Mouse (Mus musculus): Measurements from ENCODE around the gene Foxa2.

The Foxa2 gene

GRCm38 (mm10) chr2:147998206-147998966 lies 48.4 kb downstream of the Foxa2 start:
- DNase-seq, result no peak

GRCm38 (mm10) chr2:147996781-147997180 lies 50.0 kb downstream of the Foxa2 start:
- no peak for DNase-seq

DNA sequence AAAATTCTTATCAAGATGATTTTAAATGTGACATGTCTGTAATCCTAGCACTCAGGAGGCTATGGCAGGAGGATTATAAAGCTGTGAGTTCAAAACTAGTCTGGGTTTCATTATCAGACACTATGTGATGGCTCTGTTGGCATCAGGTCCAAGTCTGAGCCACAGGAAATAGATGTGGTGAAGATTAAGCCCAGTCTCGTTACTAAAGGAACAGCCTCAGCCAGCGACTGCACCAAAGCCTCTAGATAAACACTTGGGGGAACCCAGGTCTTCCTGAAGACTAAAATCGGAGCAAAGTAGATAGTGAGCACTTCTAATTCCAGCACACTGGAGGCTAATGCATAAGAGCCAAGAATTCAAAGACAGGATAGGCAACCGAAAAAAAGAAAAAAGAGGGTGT lies 52.9 kb downstream of the Foxa2 start:
- DNase-seq, result no peak

DNA sequence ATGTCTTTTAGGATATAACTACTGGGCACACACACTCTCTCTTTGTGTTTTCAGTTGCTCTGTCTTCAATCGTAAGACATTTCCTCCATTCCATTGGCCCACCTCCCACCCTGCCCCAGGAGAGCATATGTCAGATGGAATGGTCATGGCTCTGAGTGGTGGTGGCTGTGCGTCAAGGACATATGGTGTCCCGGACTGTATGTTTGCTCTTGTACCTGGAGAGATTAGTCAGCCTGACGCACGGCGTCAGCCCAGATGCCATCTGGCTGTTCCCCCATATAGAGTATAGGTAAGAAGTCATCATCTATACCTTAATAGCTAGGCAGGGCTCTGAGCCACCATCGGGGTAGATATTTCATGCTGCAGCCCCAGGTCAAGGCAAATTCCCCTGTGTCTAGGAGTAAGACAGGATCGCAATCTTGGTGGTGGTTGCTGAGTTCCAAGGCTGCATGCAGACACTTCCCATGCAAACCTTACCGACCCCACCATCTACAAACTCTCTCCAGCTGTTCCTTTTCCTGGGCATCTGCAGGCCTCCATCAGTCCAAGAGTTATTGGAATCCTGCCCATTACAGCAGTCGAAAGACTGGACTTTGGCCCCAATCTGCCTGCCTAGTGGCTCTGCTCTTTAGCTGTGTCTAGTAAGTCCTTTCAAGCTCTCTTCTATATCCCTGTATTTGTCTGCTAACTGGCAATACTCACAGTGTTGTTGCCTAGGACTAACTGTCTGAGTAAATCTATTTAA lies 53.7 kb downstream of the Foxa2 start:
- no peak for DNase-seq

Measured in thymus, postnatal 14 days (tissue).